Mouse (Mus musculus): Measurements from ENCODE around the gene Slc35e2. TPM values are rescaled to one million over a fixed set of nuclear protein-coding genes. Genes with fewer than 3 reads are reported as not detected.
"Not testable (repeated sequence)": the region's sequence is repeated elsewhere in the genome, so short reads cannot be mapped to it uniquely, and the experiment has no call there.

Slc35e2 gene
- polyA plus RNA-seq, 1 experiment from 2014 or later = 5.6 TPM

DNA sequence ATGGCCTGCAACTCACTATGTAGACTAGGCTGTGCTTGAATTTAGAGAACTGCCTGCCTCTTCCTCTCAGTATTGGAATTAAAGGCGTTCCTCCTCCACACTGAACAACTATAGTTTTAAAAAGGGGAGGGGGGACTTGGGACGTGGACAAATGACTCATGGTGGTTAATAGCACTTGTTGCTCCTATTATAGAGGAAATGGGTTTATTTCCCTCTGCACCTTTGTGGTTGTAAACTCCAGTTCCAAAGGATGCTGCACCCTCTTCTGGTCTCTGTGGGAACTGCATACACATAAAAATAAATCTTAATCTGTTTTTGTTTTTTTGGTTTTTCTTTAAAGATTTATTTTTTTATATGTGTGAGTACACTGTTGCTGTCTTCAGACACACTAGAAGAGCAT, 33.0 kb upstream of the Slc35e2 start:
- no peak overlapping the region for H3K4me3 ChIP-seq (ENCODE audit: low read depth, low read length)
- no peak overlapping the region for H3K9ac ChIP-seq (replicated peaks)
- H3K9me3 ChIP-seq (ENCODE audit: low read length) = no peaks in the 10 kb centered on the region
- H3K27me3 ChIP-seq (ENCODE audit: insufficient read depth, low read length) = no peaks in the 10 kb centered on the region
- TF ChIP-seq EP300 (IDR thresholded peaks at IDR 0.05; ENCODE audit: low read depth) = no peak
- TF ChIP-seq CTCF (IDR thresholded peaks at IDR 0.05; ENCODE audit: low read depth) = peak; percentile 84
- peaks cover 43% of the 10 kb centered on the region for H3K4me1 ChIP-seq (ENCODE audit: insufficient read depth)
- DNase-seq (no peak), ATAC-seq (no peak)
- no peak overlapping the region for H3K4me2 ChIP-seq (ENCODE audit: low read depth, low read length)
- peaks cover 4% of the 10 kb centered on the region; the same call in 1 of the 2 replicates for H3K36me3 ChIP-seq (replicated peaks; ENCODE audit: insufficient read depth, low read length)
- WGBS (ENCODE audit: insufficient replicate concordance) = 18% methylated on average over 2 of the region's 2 CpGs
- peak overlapping the region; percentile 39 for H3K27ac ChIP-seq (ENCODE audit: low read depth)

DNA sequence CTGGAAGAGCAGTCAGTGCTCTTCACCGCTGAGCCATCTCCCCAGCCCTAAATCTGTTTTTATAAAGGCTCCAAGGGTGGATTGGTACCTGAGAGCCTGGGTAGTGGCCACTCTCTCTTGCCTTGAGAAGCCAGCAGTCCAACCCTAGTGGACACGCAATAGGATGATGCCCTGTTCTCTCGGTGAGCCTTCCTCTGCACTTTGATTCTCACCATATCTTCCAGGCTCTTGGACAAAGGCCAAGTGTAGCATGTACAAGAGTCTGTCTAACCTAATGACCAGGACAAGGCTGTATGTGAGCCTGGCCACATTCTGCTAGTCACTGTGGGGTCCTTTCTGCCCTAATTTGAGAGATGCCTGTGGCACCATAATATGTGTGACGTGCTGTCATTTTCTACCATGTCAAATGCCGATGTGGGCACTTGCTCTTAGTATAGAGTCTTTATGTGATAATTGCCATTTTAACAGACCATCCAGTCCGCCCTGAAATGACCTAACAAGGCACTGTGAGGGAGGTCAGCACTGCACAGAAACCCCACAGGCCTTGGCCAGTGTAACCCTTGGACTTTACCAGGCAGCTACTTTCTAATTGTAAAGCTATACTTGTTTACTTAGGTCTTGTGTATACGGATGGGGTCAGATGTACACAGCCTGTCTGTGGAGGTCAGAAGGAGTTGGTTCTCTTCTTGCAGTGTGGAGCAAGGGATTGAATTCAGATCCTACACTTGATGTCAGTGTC, 32.4 kb upstream of the Slc35e2 start:
- peak; percentile 72 for ATAC-seq
- TF ChIP-seq CTCF (IDR thresholded peaks at IDR 0.05; ENCODE audit: low read depth) = no peak
- TF ChIP-seq EP300 (IDR thresholded peaks at IDR 0.05; ENCODE audit: low read depth) = 0 out of 2 replicates have a peak, but pooled peaks have one; percentile 41
- peak overlapping the region; percentile 39 for H3K27ac ChIP-seq (ENCODE audit: low read depth)
- no peaks in the 10 kb centered on the region for H3K27me3 ChIP-seq (ENCODE audit: insufficient read depth, low read length)
- peaks cover 4% of the 10 kb centered on the region; the same call in 1 of the 2 replicates for H3K36me3 ChIP-seq (replicated peaks; ENCODE audit: insufficient read depth, low read length)
- H3K9ac ChIP-seq (replicated peaks) = no peak overlapping the region
- H3K9me3 ChIP-seq (ENCODE audit: low read length) = no peaks in the 10 kb centered on the region
- no peak overlapping the region for H3K4me2 ChIP-seq (ENCODE audit: low read depth, low read length)
- WGBS (ENCODE audit: insufficient replicate concordance) = 67% methylated on average over 7 of the region's 7 CpGs
- H3K4me1 ChIP-seq (ENCODE audit: insufficient read depth) = peaks cover 46% of the 10 kb centered on the region
- no peak for DNase-seq
- H3K4me3 ChIP-seq (ENCODE audit: low read depth, low read length) = no peak overlapping the region

DNA sequence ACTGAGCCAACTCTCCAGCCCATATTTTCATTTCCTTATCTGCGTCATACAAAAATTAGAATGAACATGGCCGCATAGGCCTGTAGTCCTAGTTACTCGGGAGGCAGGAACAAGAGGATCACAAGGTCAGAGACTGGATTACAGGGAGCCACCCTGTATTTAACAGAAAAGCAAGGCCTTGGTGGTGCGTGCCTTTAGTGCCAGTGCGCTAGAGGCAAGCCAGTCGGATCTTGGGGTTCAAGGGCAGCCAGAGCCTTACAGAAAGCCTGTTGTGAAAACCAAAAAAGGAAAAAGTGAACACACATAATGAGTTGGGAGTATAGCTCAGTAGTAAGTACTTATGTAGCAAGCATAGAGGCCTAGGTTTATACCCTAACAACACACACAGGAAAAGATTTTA, 31.4 kb upstream of the Slc35e2 start:
- no peak overlapping the region for H3K4me2 ChIP-seq (ENCODE audit: low read depth, low read length)
- ATAC-seq = no peak
- no peak overlapping the region for H3K4me3 ChIP-seq (ENCODE audit: low read depth, low read length)
- 69% methylated on average over 6 of the region's 6 CpGs for WGBS (ENCODE audit: insufficient replicate concordance)
- no peaks in the 10 kb centered on the region for H3K27me3 ChIP-seq (ENCODE audit: insufficient read depth, low read length)
- peaks cover 4% of the 10 kb centered on the region; the same call in 1 of the 2 replicates for H3K36me3 ChIP-seq (replicated peaks; ENCODE audit: insufficient read depth, low read length)
- H3K27ac ChIP-seq (ENCODE audit: low read depth) = peak overlapping the region; percentile 39
- TF ChIP-seq CTCF (IDR thresholded peaks at IDR 0.05; ENCODE audit: low read depth) = no peak
- no peak for TF ChIP-seq EP300 (IDR thresholded peaks at IDR 0.05; ENCODE audit: low read depth)
- H3K9ac ChIP-seq (replicated peaks) = no peak overlapping the region
- no peak for DNase-seq
- H3K4me1 ChIP-seq (ENCODE audit: insufficient read depth) = peaks cover 41% of the 10 kb centered on the region
- no peaks in the 10 kb centered on the region for H3K9me3 ChIP-seq (ENCODE audit: low read length)

DNA sequence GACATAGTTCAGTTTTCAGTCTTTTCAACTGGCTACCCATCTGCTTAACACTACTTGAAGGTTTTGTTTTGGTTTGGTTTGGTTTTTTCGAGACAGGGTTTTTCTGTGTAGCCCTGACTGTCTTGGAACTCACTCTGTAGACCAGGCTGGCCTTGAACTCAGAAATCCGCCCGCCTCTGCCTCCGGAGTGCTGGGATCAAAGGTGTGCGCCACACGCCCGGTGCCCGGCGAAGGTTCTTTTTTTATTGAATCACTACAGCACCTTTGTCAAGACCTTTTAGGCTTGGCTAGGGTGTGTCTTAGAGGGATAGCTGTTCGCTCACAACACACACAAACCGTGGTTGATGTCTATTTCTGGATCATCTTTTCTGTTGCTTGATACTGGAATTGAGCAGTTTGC, 30.9 kb upstream of the Slc35e2 start:
- H3K4me1 ChIP-seq (ENCODE audit: insufficient read depth) = peaks cover 39% of the 10 kb centered on the region
- not testable (repeated sequence) for H3K27me3 ChIP-seq (ENCODE audit: insufficient read depth, low read length); ATAC-seq; H3K9me3 ChIP-seq (ENCODE audit: low read length); H3K36me3 ChIP-seq (replicated peaks; ENCODE audit: insufficient read depth, low read length); H3K9ac ChIP-seq (replicated peaks); H3K4me3 ChIP-seq (ENCODE audit: low read depth, low read length); DNase-seq; H3K4me2 ChIP-seq (ENCODE audit: low read depth, low read length)
- H3K27ac ChIP-seq (ENCODE audit: low read depth) = 0 out of 2 replicates have a peak overlapping the region, but pooled peaks have one; percentile 39
- WGBS (ENCODE audit: insufficient replicate concordance) = 65% methylated on average over 11 of the region's 11 CpGs

DNA sequence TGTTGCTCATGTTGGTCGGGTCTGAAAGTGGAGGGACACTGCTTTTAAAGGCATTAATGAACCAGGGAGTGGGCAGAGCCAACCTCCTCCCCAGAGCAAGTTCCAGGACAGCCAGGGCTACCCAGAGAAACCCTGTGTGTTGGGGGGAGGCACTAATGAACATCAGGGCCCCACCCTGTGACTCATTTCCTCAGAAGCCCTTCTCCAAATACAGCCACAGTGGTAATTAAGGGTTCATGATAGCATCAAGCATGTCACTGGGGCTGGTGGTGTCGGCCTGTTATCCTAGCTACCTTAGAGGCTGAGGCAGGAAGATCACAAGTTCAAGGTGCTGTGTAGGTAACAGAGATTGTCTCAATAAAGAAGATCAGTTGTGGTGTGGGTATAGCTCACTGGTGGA, 29.8 kb upstream of the Slc35e2 start:
- no peak overlapping the region; the same call in 1 of the 2 replicates for H3K9ac ChIP-seq (replicated peaks)
- peaks cover 34% of the 10 kb centered on the region for H3K4me1 ChIP-seq (ENCODE audit: insufficient read depth)
- H3K4me3 ChIP-seq (ENCODE audit: low read depth, low read length) = no peak overlapping the region
- no peaks in the 10 kb centered on the region for H3K9me3 ChIP-seq (ENCODE audit: low read length)
- H3K36me3 ChIP-seq (replicated peaks; ENCODE audit: insufficient read depth, low read length) = peaks cover 9% of the 10 kb centered on the region
- ATAC-seq (no peak), DNase-seq (no peak)
- H3K27ac ChIP-seq (ENCODE audit: low read depth) = peak overlapping the region; percentile 50; the same call in 1 of the 2 replicates
- no peak overlapping the region for H3K4me2 ChIP-seq (ENCODE audit: low read depth, low read length)
- TF ChIP-seq CTCF (IDR thresholded peaks at IDR 0.05; ENCODE audit: low read depth) = no peak
- TF ChIP-seq EP300 (IDR thresholded peaks at IDR 0.05; ENCODE audit: low read depth) = no peak
- no peaks in the 10 kb centered on the region for H3K27me3 ChIP-seq (ENCODE audit: insufficient read depth, low read length)
- WGBS (ENCODE audit: insufficient replicate concordance) = 40% methylated on average over 2 of the region's 2 CpGs

DNA sequence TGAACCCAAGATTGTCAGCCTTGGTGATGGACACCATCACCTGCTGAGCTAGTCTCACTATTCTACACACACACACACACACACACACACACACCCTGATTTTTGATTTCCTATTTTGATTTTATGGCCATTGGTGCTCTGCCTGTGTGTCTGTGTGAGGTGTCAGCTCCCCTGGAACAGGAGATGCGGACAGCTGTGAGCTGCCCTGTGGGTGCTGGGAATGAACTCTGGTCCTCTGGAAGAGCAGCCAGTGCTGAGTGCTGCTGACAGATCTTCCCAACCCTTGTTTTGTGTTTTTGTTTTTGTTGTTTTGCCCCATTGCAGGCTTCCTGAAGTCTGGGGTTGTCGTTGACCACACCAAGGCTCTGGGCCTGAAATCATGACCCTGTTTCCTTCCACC, 28.1 kb upstream of the Slc35e2 start:
- no peak for ATAC-seq
- Histone ChIP-seq H3K36me3 (replicated peaks; ENCODE audit: insufficient read depth, low read length) (peaks cover 20% of the 10 kb centered on the region), H3K9me3 (ENCODE audit: low read length) (no peaks in the 10 kb centered on the region), H3K4me1 (ENCODE audit: insufficient read depth) (peaks cover 36% of the 10 kb centered on the region), H3K27ac (ENCODE audit: low read depth) (peak overlapping the region; percentile 67), H3K9ac (replicated peaks) (no peak overlapping the region), H3K4me3 (ENCODE audit: low read depth, low read length) (no peak overlapping the region), H3K4me2 (ENCODE audit: low read depth, low read length) (no peak overlapping the region), H3K27me3 (ENCODE audit: insufficient read depth, low read length) (no peaks in the 10 kb centered on the region)
- TF ChIP-seq EP300 (IDR thresholded peaks at IDR 0.05; ENCODE audit: low read depth) = no peak
- TF ChIP-seq CTCF (IDR thresholded peaks at IDR 0.05; ENCODE audit: low read depth) = no peak
- DNase-seq = no peak
- WGBS (ENCODE audit: insufficient replicate concordance) = 82% methylated on average over 2 of the region's 2 CpGs

Measured in liver, postnatal 0 days (tissue).